Mouse (Mus musculus) kidney, adult 8-10 months (tissue): ENCODE data around the gene Rnase12.

Experiments used
- DNase-seq, 2 experiments: peaks; one replicate each; pipeline ENCODE4 v3.0.0; 2022

The Rnase12 gene

DNA sequence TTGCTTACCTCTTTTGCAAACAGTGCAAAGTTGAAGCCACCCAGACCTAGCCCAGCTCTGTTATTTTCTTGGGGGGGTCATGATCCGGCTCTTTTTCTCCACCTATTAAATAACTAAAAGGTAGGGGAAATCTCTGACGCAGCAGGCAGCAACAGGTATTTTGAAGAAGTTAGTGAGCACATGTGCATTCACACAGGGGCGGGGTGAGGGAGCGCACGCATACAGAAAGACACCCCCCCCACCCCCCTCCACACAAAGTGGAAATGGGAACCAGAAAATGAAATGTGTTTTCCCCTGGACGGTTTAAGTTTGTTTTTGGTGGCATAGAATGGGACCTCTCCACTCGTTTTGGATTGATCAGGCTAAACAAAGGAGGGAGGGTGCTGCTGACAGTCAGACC is 26.3 kb upstream of the Rnase12 start:
- DNase-seq: no peak

DNA sequence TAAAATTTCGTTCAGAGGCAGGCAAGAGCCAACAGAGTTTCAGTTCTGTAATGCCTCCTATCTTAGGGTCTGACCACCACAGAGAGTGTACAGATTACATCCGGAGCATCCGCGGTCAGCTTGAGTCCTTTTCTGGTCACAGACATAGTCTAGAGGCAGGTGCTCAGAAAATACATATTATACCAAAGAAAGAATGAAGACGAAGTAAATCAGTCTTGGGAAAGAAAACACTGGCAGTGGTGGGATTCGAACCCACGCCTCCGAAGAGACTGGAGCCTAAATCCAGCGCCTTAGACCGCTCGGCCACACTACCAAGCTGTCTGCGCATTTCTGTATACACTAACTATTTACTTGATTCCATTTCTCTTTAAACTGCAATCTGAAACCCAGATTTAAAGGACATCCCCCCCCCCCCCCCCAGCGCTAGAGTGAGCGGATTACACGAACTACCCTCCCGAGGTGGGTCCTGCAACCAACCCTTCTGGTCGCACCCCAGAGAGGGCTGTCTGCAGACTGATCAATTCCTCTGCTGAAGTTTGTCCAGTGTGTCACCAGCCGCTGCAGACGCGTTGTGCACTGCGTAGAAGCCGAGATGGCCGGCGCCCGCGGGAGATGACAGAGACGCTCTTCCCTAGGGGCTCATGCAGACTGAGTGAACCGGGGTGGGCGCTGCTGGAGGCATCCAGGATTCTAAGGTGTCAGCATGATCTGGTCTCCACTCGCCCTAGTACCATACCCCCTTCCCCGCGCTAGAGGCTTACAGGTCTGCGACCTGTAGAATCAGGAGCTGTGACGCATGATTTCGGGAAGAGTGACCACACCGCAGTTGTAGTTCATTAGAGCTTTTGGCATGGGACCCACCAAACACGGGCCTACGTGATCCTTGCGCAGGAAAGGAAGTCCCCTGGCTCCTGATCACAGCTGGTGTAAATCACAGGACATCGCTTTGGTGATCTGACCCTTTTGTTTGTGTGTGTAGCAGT is 25.4 kb upstream of the Rnase12 start:
- DNase-seq: peak; percentile 47 to 73

DNA sequence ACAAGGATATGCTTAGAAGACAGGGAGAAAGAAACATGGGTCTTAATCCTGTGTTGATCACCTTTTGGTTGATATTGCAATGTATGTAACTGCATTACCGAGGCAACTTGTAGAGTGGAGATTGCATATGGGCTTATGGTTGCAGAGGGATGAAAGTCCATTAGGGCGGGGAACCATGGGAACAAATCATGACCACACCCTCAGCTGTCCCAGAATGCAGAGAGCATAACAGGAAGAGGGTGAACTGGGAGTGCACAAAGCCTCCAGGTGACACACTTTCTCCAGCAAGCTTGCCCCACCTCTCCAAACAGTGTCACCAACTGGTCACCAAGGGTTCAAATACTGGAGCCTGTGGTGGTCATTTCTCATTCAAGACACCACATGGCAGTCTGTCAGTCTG is 23.6 kb upstream of the Rnase12 start:
- DNase-seq: no peak

DNA sequence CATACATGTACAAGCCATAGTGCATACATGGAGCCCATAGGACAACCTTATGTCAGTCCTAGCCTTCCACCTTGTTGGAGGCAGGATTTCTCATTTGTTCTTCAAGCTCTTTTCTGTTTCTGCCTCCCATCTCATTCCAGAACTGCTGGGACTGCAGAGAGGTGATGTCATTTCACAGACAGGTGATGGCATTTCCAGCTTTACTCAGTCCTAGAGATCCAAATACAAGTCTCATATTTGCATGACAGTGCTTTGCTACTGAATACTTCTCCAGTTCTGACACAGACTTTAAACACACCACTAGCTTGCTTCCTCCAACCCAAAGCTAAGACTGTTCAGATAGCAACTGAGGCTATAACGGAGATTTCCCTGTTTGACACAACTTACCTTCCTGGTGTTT is 21.7 kb upstream of the Rnase12 start:
- no peak for DNase-seq

DNA sequence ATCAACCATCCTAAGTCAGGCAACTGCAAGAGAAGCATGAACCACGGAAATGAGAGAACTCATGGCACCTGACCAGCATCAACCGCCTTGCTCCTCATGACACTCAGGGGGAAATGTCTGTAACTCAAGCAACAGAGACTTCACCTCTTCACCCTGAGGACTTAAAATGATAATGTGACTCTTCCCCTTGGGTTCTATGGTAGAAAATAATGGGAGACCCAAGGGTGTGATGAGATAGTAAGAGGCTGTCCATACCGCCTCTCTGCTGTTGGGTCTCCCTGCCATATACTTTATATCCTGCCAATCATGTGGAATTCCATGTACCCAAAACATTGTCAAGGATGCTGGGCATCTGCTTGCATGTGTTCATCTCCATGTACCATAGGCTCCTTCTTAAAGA is 16.9 kb upstream of the Rnase12 start, which contains the start of gene Olfr750:
TSS of gene Olfr750 (minus strand) at position 101 of the 400 bp plus-strand sequence.
- DNase-seq: no peak

DNA sequence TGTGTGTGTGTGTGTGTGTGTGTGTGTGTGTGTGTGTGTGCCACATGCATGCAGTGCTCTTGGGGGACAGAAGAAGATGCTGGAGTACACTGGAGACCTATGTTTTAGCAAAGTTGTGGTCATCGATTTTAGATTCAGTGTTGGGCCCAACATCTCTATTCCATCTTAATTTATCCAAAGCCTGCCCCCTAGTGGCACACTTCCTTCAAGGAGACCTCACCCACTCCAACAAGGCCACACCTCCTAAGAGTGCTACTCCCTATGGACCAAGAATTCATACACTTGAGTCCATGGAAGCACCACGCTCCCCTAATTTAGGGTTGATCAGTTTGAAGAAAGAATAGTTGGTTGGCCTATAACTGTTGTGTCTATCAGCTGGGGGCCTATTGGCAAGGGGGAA is 12.2 kb upstream of the Rnase12 start:
- DNase-seq: peak in 1 of 2 experiments; percentile 48

DNA sequence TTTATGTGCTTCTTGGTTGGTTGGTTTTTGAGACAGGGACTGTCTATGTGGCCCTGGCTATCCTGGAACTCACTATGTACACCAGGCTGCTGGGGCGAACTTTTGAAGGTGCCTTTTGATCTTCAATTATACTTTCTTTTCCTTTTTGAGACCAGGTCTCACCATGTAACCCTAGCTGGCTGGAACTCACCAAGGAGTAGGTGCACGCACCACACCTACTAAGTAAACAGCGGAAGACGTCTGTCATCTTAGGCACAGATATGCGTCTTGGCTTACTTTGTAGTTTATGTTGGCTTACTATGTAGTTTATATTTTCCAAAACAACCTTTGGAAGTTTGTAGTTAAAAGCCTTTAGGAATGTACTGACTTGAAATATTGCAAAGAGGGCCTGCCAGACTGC is 11.5 kb upstream of the Rnase12 start:
- no peak for DNase-seq

DNA sequence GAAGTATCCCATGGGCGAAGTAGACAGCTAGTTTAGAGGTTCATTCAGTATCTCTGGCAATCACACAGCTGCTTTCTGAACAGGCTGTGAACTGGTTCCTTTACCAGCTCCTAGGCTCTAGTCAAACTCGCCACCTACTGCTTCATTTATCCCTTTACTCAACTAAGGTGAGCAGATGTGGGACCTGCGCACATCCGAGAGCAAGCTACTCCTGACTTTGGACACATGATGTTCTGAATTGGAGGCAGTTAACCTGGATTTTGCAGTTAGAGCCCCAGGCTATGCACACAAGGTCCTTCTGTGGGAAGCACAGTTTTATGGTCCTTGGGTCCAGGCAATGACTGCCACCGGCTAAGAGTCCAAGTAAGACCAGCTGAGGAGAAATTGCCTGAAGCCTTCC is 3.3 kb upstream of the Rnase12 start:
- DNase-seq: no peak

DNA sequence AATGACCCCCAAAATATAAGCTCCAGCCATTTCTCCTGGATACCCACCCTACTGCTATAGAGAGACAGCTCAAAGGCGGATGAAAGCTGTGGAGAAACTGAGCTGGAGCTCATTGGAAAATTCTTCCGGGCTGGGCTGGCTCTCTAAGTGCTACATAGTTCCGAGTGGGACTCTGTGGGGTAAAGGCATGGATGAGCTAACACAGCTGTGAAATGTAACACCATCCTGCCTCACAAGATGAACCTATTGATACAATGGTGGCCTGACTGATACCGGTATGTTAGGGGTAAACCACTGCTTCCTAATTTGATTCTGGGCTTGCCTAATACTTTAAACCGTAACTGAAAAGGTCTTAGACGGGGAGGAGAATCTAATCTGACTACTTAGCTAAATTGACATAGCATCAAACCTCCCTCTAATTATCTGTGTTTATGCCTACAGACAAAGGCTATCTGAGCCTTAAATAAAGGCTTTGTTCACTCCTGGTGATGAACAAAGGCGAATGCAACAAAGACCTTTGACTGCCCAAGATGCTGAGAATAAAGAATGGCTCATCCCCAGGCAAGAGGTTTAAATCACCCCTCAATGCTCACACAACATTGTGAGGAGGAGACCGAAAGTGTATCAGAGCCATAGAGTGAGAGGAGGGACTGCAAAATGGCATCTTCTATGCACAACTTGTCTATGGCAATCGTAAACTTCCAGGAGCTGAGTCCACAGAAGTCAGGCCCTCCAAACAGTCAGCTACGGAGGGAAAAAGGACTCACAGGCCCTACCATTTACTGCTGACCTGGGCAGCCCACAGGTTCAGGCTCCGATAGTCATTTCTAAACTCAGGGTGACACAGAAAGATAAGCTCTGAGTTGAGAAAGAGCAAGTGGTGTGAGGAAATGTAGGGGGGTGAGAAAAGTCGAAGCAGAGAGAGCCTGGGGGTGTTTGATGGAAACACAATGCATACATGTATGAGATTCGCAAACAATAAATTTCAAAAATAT is 2.9 kb downstream of the Rnase12 start:
- DNase-seq: no peak

DNA sequence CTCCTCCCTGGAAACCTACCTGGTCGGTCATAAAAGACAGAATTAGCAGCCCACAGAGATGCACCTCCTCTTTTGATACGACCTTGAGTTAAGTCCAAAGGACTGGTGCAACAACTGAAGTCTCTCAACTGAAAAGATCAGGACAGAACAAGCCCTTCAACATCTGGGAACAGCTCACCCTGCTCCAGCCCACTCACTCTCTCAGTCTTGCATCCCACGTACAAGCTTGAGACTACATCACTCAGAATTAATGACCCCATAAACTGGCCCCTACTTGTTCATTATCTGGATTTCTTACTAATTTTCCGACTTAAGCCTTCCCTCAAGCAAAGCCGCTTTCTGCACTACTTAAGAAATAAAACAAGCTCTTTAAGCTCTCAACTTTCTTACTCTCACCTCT is 4.3 kb downstream of the Rnase12 start:
- DNase-seq: no peak

DNA sequence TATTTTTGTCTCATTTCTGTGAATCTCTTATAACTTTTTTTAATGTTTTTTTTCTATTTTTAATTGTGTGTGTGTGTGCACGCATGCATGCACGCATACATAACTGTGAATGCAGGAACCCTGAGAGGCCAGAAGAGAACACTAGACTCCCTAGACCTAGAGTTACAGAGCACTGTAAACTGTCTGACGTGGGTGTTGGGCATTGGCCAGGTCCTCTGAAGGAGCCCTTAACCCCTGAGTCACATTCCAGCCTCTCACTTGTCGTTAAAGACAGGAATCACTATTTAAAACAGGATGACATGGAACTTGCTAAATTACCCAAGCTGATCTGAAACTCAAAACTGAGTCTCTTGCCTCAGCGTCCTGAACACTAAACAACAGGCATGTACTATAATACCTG is 5.5 kb downstream of the Rnase12 start:
- DNase-seq: no peak

DNA sequence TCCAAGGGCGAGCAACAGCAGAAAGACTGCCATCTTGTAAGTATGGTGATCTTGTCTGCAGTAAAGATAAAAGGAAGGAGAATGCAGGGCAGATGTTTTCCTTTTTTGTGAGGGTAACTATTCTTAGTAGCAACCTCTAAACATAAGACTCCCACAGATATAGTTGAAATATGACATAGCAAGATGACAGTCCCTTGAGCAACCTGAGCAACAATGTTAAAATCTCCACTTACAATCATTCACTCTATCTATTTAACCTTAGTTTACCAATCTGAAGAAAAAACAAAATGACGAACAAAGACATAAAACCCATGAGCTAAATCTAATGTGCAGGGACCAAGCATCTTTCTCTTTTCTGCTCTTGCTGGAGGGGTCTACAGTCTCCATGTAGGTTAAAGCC is 7.4 kb downstream of the Rnase12 start, which contains the start of gene Rnase11:
TSS of gene Rnase11 (minus strand) at position 101 of the 400 bp plus-strand sequence.
- no peak for DNase-seq

DNA sequence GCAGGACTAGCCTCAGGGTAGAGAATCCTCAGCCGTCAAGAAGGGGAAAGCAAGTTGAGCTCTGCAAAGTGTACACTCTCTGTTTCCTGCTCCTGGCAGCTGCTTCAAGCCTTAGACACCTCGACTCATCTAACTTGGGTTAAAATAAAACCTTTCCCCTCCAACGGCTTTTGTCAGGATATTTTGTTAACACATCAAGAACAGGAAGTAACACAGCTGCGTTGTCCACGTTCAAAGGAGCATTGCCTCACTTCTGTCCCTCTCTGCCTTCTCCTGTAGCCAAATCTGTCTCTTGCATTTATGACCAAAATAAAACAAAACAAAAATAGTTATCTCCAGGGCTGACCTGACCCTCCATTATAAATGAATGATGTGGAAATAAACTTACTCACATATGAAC is 9.6 kb downstream of the Rnase12 start:
- no peak for DNase-seq

DNA sequence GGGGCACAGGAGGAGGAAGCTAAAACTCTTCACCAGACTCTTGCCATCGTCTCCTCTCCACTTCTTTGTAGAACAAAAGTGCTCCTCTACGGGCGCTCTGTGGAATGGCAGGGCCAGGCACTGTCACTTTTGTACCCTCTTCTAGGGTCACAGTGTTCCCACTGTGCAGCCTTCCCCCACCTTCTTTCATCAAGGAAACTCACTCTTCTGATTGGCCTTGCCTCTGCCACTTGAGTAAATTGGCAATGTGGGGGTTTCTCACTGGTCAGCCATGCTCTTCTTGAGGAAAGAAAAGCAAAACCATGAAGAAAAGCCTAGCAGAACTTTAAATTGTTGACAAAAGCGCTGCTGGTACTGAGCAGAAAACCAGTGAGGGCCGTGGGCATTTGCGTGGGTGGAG is 15.7 kb downstream of the Rnase12 start, which contains the start of gene Rnase9:
TSS of gene Rnase9 (minus strand) at position 101 of the 400 bp plus-strand sequence.
- DNase-seq: no peak

DNA sequence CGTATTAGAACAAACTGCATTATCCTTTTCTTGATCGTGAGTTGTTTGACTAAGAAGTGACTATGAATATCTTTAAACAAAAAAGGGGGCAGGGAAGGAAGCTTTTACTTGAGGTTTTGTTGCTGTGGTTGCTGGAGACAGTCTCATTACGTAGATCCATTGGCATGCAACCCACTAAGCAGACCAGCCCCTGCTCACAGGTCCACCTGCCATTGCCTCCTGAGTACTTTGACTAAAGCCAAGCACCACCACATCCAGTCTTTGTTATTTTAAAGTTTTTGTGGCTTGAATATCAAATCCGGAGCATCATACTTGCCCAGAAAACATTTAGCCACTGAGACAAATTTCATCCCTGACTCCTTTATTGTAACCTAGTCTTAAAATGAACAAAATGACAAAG is 21.2 kb downstream of the Rnase12 start:
- no peak for DNase-seq

DNA sequence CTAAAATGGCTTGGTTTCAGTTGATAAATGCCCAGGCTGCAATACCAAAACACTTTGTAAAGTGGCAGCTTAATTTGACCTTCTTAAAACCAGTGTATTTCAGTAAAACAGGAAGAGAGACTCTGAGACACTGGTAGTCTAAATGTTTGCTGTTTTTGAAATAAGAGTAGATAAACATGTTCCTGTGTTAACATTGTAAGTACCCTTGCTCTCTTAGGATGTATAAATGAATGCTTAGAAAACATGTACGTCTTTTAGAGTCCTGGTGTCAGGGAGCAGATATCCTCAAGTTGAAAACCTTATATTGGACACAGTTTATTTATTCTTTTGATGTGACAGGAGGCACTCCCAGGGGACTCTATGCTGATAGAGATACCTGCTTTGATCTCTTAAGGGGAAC is 22.3 kb downstream of the Rnase12 start:
- DNase-seq: no peak

DNA sequence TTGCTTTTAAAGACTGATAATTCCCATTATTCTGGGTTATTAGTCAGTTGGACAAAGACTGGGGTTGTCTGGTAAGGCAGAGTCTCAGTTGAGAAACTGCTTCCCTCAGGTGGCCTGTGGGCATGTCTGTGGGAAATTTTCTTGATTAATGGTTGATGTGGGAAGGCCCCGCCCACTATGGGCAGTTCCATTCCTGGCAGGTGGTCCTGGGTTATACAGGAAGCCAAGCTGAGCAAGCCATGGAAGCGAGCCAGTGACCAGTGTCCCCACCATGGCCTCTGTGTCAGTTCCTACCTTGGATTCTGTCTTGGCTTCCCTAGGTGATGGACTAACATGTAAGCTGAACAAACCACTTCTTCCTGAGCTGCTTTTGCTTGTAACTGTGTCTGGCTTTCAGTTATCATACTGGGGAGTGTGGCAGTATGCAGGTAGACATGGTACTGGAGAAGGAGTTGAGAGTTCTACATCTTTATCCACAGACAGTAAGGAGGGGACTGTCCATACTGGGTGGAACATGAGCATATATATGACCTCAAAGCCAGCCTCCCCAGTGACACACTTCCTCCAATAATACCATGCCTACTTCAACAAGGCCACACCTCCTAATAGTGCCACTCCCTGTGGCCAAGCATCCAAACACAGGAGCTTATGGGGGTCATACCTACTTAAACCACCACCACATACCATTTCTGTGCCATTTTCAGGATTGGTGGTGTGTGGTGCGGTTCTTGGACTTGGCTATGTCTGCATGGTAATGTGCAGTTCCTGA is 29.9 kb downstream of the Rnase12 start:
- no peak for DNase-seq

DNA sequence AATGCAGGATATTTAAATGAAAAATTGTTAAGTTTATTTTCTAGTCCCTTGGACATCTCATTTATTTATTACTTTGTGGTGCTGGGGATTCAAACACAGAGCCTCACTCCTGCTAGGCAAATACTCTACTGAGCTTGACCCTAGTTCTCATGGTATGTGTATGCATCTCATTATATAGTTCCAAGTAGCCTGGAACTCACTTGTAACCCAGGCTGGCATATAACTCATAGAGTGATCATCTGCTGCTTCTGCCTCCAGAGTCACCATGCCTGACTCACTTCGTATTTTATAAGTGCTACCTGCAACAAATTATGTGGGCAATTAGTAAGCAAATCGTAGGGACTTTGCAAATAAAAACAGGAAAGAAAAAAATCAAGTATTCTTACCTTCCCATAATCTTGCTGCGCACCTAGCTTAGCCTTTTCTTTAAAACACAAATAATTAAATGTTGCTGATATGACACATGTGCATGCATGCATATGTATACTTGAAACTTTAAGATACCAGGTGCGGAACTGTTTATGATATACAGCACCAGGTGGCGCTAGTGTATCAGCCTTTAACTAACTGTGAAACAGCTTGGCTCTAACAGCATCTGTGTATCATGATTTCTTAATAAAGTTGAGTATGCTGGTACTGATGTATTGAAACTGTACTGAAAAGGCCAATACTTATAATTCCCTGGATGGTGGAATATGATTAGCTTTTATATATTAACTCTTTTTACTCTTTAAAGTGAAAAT is 30.9 kb downstream of the Rnase12 start:
- peak; percentile 53 to 81 for DNase-seq

DNA sequence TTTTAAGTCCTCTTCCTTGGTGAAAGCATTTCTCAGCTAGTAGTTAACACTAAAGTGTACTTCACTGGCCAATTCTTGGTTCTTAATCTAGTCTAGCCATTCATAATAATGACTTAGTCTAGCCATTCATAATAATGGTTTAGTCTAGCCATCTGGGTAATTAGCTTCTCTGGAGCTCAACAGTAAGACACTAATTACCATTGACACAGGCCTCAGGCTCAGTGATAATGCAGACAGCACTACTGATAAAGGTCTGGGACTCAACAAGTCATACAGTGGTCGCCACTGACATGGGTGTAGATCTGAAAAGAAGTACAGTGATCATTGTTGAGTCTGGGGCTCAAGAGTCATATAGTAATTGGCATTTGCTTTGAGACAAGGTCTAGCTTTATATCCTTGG is 32.6 kb downstream of the Rnase12 start:
- no peak for DNase-seq

DNA sequence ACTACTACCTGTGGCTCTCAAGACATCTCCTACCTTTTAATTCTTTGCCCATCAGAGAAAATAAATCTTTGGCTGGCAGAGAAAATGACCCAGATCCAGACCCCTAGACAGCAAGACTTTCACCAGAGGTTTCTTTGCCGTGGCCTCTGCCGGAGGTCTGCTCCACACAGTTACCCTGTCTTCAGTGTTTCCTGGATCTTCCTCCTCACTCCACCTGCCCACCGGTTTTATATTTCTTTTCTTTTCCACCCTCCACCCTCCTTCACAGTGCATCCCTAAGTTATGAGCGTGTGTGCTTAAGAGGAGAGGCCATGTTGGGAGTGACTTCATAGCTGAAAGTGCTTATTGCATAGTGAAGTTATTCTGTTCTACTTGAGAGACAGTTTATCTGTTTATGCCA is 34.0 kb downstream of the Rnase12 start:
- no peak for DNase-seq

DNA sequence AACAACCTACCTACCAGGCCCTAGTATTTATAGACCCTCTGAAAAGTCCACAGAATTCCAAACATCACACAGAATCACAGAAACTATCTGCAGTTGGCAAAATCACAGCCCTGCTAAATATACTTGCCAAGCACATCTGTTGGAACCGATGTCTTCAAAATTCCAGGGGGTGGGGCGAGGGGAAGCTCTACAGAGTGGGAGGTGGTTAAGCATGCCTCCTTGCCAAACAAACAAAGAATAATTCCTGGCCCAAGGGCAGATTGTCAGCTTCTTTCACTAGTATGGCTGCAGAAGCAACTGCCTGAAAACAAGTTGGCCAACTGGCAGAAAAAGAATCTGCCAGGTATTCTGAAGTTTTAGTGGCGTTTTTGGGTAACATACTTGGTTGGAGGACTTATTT is 40.2 kb downstream of the Rnase12 start:
- peak in 1 of 2 experiments; percentile 17 for DNase-seq

DNA sequence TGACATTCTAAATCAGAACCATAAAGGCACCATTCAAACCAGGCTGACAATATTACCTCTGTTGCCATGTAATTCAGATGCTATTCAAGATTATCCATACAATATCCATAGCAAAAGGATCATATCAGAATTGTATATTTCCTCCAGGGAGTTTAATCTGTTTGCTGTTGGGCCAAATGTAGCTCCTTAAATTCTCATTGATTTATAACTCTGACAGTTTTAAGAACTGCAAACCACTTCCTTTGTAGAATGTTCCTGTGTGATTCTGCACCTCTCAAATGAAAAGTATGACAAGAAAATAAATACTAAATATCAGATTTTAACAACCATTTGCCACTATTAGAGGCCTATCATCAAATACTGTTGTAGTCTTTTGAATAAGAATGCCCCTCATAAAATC is 41.7 kb downstream of the Rnase12 start:
- DNase-seq: no peak
